In genomic region chr6:3494285-3494684, GRCm38 (mm10) we compare ENCODE assay signal across 1 mouse cellular context.
TF ChIP-seq lines count a peak whose summit lies in the region.

No protein-coding gene starts in this region.

TF ChIP-seq in CH12.LX, 34 proteins besides CTCF, POLR2A, EP300 and RAD21 (continued from another document):
- TF ChIP-seq POLR2AphosphoS2 (IDR thresholded peaks at IDR 0.05; ENCODE audit: low read depth, low read length) (no peak), ETS1 (conservative IDR thresholded peaks at IDR 0.05; ENCODE audit: low read depth, low read length) (peak; percentile 59; the same call in 1 of the 2 replicates), ZMIZ1 (IDR thresholded peaks at IDR 0.05; ENCODE audit: low read depth, low read length) (peak; percentile 68; the same call in 1 of the 2 replicates), NELFE (IDR thresholded peaks at IDR 0.05; ENCODE audit: low read depth, low read length) (peak; percentile 63; the same call in 1 of the 2 replicates), USF2 (conservative IDR thresholded peaks at IDR 0.05; ENCODE audit: low read depth, low read length) (no peak), JUN (IDR thresholded peaks at IDR 0.05; ENCODE audit: insufficient read depth, low read depth, low read length) (no peak), CHD1 (IDR thresholded peaks at IDR 0.05; ENCODE audit: low read depth, low read length) (peak; percentile 87), TBP (conservative IDR thresholded peaks at IDR 0.05; ENCODE audit: low read depth, low read length) (peak; percentile 66; the same call in 1 of the 2 replicates), ZC3H11A (IDR thresholded peaks at IDR 0.05; ENCODE audit: low read depth, low read length) (no peak), ELF1 (IDR thresholded peaks at IDR 0.05; ENCODE audit: low read depth, low read length) (no peak), CHD2 (IDR thresholded peaks at IDR 0.05; ENCODE audit: low read length) (no peak), BHLHE40 (IDR thresholded peaks at IDR 0.05; ENCODE audit: low read depth, low read length) (peak; percentile 43), TCF12 (IDR thresholded peaks at IDR 0.05; ENCODE audit: low read depth, low read length) (peak; percentile 82; the same call in 1 of the 2 replicates), SIN3A (IDR thresholded peaks at IDR 0.05; ENCODE audit: low read length) (peak; percentile 77)
TF ChIP-seq in CH12.LX: peak in this region for 15.
